Mouse (Mus musculus): ENCODE data around the gene Tas2r102. TPM values are rescaled to one million over a fixed set of nuclear protein-coding genes. Genes with fewer than 3 reads are reported as not detected.

Tas2r102 gene
- not detected in 2 replicates for polyA plus RNA-seq (2015; fragmentation: Nextera tagmentation; extraction: Ambion mirVana)

GRCm38 (mm10) chr6:132761831-132762230, at the start of gene Tas2r102:
Gene Tas2r102 (plus strand): TSS chr6:132762131.
- H3K9me3 ChIP-seq (ENCODE audit: control insufficient read depth, low read length): no peaks in the 10 kb centered on the region
- 95% methylated on average over 2 of the region's 2 CpGs for WGBS
- H3K4me3 ChIP-seq (ENCODE audit: low read length): no peak within 1 kb of the TSS
- H3K4me1 ChIP-seq (ENCODE audit: control insufficient read depth, insufficient read depth, low read depth, low read length): no peaks in the 10 kb centered on the region
- H3K9ac ChIP-seq (ENCODE audit: low read depth, low read length): no peak within 1 kb of the TSS
- H3K27me3 ChIP-seq (replicated peaks; ENCODE audit: control insufficient read depth, insufficient read depth, low read length): no peaks in the 10 kb centered on the region
- H3K36me3 ChIP-seq (ENCODE audit: control insufficient read depth, insufficient read depth, low read length): no peaks in the 10 kb centered on the region
- no peak within 1 kb of the TSS for H3K4me2 ChIP-seq (ENCODE audit: low read length)
- no peak within 1 kb of the TSS for H3K27ac ChIP-seq (ENCODE audit: low read depth, low read length)
- no peak for ATAC-seq

DNA sequence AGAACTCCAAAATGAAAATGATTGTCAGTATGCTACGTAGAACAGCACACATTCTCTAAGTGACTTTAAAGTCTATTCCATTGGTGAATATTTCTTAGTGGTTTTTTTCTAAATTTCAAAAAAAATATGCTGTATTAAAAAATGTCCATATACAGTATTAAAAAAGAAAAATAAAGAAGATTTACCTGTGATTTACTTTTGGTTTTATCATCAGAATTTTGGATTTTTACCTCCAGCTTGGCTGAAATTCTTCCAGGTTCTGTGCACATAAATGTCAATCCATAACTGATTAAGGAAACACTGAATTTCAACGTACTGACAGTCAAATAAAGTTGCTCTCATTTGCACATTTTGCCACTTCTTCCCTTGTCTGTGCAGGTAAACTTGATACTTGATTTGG, 24.0 kb upstream of the Tas2r102 start, which contains the start of gene Tas2r115:
TSS of gene Tas2r115 (minus strand) at position 101 of the 400 bp plus-strand sequence.
- Histone ChIP-seq H3K36me3 (ENCODE audit: control insufficient read depth, insufficient read depth, low read length) (no peaks in the 10 kb centered on the region), H3K9me3 (ENCODE audit: control insufficient read depth, low read length) (no peaks in the 10 kb centered on the region), H3K4me3 (ENCODE audit: low read length) (no peak within 1 kb of the TSS), H3K27me3 (replicated peaks; ENCODE audit: control insufficient read depth, insufficient read depth, low read length) (no peaks in the 10 kb centered on the region), H3K4me2 (ENCODE audit: low read length) (no peak within 1 kb of the TSS), H3K4me1 (ENCODE audit: control insufficient read depth, insufficient read depth, low read depth, low read length) (no peaks in the 10 kb centered on the region), H3K9ac (ENCODE audit: low read depth, low read length) (no peak within 1 kb of the TSS), H3K27ac (ENCODE audit: low read depth, low read length) (no peak within 1 kb of the TSS)
- WGBS: 81% methylated on average over 2 of the region's 2 CpGs
- ATAC-seq: no peak

- Histone ChIP-seq H3K4me1 (ENCODE audit: control insufficient read depth, insufficient read depth, low read depth, low read length) (no peaks in the 10 kb centered on the region), H3K9me3 (ENCODE audit: control insufficient read depth, low read length) (no peaks in the 10 kb centered on the region), H3K27me3 (replicated peaks; ENCODE audit: control insufficient read depth, insufficient read depth, low read length) (no peaks in the 10 kb centered on the region), H3K27ac (ENCODE audit: low read depth, low read length) (no peak overlapping the region), H3K9ac (ENCODE audit: low read depth, low read length) (no peak overlapping the region), H3K4me3 (ENCODE audit: low read length) (no peak overlapping the region), H3K4me2 (ENCODE audit: low read length) (no peak overlapping the region), H3K36me3 (ENCODE audit: control insufficient read depth, insufficient read depth, low read length) (no peaks in the 10 kb centered on the region)
- ATAC-seq: no peak
- 92% methylated on average over 2 of the region's 2 CpGs for WGBS
Measured at GRCm38 (mm10) chr6:132750206-132750605, 11.7 kb upstream of the Tas2r102 start.

- no peaks in the 10 kb centered on the region for H3K27me3 ChIP-seq (replicated peaks; ENCODE audit: control insufficient read depth, insufficient read depth, low read length)
- 84% methylated on average over 1 of the region's 1 CpGs for WGBS
- no peaks in the 10 kb centered on the region for H3K36me3 ChIP-seq (ENCODE audit: control insufficient read depth, insufficient read depth, low read length)
- no peak within 1 kb of the TSS for H3K4me2 ChIP-seq (ENCODE audit: low read length)
- ATAC-seq: no peak
- no peak within 1 kb of the TSS for H3K4me3 ChIP-seq (ENCODE audit: low read length)
- no peak within 1 kb of the TSS for H3K9ac ChIP-seq (ENCODE audit: low read depth, low read length)
- H3K27ac ChIP-seq (ENCODE audit: low read depth, low read length): no peak within 1 kb of the TSS
- H3K9me3 ChIP-seq (ENCODE audit: control insufficient read depth, low read length): no peaks in the 10 kb centered on the region
- H3K4me1 ChIP-seq (ENCODE audit: control insufficient read depth, insufficient read depth, low read depth, low read length): no peaks in the 10 kb centered on the region
Measured at GRCm38 (mm10) chr6:132754430-132754829, 7.5 kb upstream of the Tas2r102 start, which contains the start of gene Tas2r124. Gene Tas2r124 (plus strand): TSS chr6:132754730.

GRCm38 (mm10) chr6:132778062-132778461, 16.1 kb downstream of the Tas2r102 start, which contains the start of gene Tas2r136:
Gene Tas2r136 (minus strand): TSS chr6:132778162.
- Histone ChIP-seq H3K36me3 (ENCODE audit: control insufficient read depth, insufficient read depth, low read length) (no peaks in the 10 kb centered on the region), H3K4me2 (ENCODE audit: low read length) (no peak within 1 kb of the TSS), H3K4me1 (ENCODE audit: control insufficient read depth, insufficient read depth, low read depth, low read length) (no peaks in the 10 kb centered on the region), H3K27ac (ENCODE audit: low read depth, low read length) (no peak within 1 kb of the TSS), H3K27me3 (replicated peaks; ENCODE audit: control insufficient read depth, insufficient read depth, low read length) (no peaks in the 10 kb centered on the region), H3K4me3 (ENCODE audit: low read length) (no peak within 1 kb of the TSS), H3K9ac (ENCODE audit: low read depth, low read length) (no peak within 1 kb of the TSS), H3K9me3 (ENCODE audit: control insufficient read depth, low read length) (no peaks in the 10 kb centered on the region)
- no peak for ATAC-seq

DNA sequence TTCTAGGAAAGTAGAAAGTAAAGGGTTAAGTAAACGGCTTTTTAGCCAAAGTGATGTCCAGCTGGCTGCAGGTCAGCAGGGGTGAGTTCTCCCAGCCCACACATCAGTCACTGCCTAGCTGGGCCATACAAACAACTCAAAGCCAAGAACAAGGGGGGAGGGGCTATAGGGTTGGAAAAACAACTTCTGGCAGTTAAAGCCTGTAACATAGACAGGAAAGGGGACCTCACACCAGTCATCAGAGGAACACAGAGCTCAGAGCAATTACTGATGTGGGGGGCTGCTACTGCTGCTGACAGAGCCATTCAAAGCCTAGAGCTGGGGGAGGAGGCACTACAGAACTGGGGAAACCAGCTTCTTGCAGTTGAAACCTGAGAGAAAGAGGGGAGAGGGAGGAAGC, 33.5 kb downstream of the Tas2r102 start:
- no peak overlapping the region for H3K9ac ChIP-seq (ENCODE audit: low read depth, low read length)
- H3K27ac ChIP-seq (ENCODE audit: low read depth, low read length): no peak overlapping the region
- ATAC-seq: no peak
- no peaks in the 10 kb centered on the region for H3K36me3 ChIP-seq (ENCODE audit: control insufficient read depth, insufficient read depth, low read length)
- 25% methylated on average over 1 of the region's 1 CpGs for WGBS
- H3K4me1 ChIP-seq (ENCODE audit: control insufficient read depth, insufficient read depth, low read depth, low read length): no peaks in the 10 kb centered on the region
- H3K4me2 ChIP-seq (ENCODE audit: low read length): no peak overlapping the region
- peaks cover 11% of the 10 kb centered on the region for H3K9me3 ChIP-seq (ENCODE audit: control insufficient read depth, low read length)
- no peaks in the 10 kb centered on the region for H3K27me3 ChIP-seq (replicated peaks; ENCODE audit: control insufficient read depth, insufficient read depth, low read length)
- no peak overlapping the region for H3K4me3 ChIP-seq (ENCODE audit: low read length)

- Histone ChIP-seq H3K4me2 (ENCODE audit: low read length) (no peak within 1 kb of the TSS), H3K9me3 (ENCODE audit: control insufficient read depth, low read length) (no peaks in the 10 kb centered on the region), H3K27me3 (replicated peaks; ENCODE audit: control insufficient read depth, insufficient read depth, low read length) (no peaks in the 10 kb centered on the region), H3K4me3 (ENCODE audit: low read length) (no peak within 1 kb of the TSS), H3K9ac (ENCODE audit: low read depth, low read length) (no peak within 1 kb of the TSS), H3K27ac (ENCODE audit: low read depth, low read length) (no peak within 1 kb of the TSS), H3K36me3 (ENCODE audit: control insufficient read depth, insufficient read depth, low read length) (no peaks in the 10 kb centered on the region), H3K4me1 (ENCODE audit: control insufficient read depth, insufficient read depth, low read depth, low read length) (no peaks in the 10 kb centered on the region)
- no peak for ATAC-seq
- 85% methylated on average over 1 of the region's 1 CpGs for WGBS
Measured at GRCm38 (mm10) chr6:132802518-132802917, 40.6 kb downstream of the Tas2r102 start, which contains the start of gene Tas2r117. Gene Tas2r117 (plus strand): TSS chr6:132802818.

Other genes starting within 250 kb of the Tas2r102 start
- gene Prh1, start 192.3 kb upstream of the Tas2r102 start, polyA plus RNA-seq (2015; fragmentation: Nextera tagmentation; extraction: Ambion mirVana): not detected in 2 replicates
- gene Prp2, start 166.2 kb upstream of the Tas2r102 start, polyA plus RNA-seq (2015; fragmentation: Nextera tagmentation; extraction: Ambion mirVana): not detected in 2 replicates
- gene A630073D07Rik, start 110.6 kb upstream of the Tas2r102 start, polyA plus RNA-seq (2015; fragmentation: Nextera tagmentation; extraction: Ambion mirVana): not detected in 2 replicates
- not detected in 2 replicates for gene Tas2r120, start 105.2 kb upstream of the Tas2r102 start, polyA plus RNA-seq (2015; fragmentation: Nextera tagmentation; extraction: Ambion mirVana)
- not detected in 2 replicates for gene Tas2r121, start 61.1 kb upstream of the Tas2r102 start, polyA plus RNA-seq (2015; fragmentation: Nextera tagmentation; extraction: Ambion mirVana)
- not detected in 2 replicates for gene Tas2r122, start 50.2 kb upstream of the Tas2r102 start, polyA plus RNA-seq (2015; fragmentation: Nextera tagmentation; extraction: Ambion mirVana)
- not detected in 2 replicates for gene Tas2r115, start 24.1 kb upstream of the Tas2r102 start, polyA plus RNA-seq (2015; fragmentation: Nextera tagmentation; extraction: Ambion mirVana)
- not detected in 2 replicates for gene Tas2r124, start 7.4 kb upstream of the Tas2r102 start, polyA plus RNA-seq (2015; fragmentation: Nextera tagmentation; extraction: Ambion mirVana)
- not detected in 2 replicates for gene Tas2r136, start 16.0 kb downstream of the Tas2r102 start, polyA plus RNA-seq (2015; fragmentation: Nextera tagmentation; extraction: Ambion mirVana)
- gene Tas2r117, start 40.7 kb downstream of the Tas2r102 start, polyA plus RNA-seq (2015; fragmentation: Nextera tagmentation; extraction: Ambion mirVana): not detected in 2 replicates
- not detected in 2 replicates for gene Tas2r123, start 85.0 kb downstream of the Tas2r102 start, polyA plus RNA-seq (2015; fragmentation: Nextera tagmentation; extraction: Ambion mirVana)
- not detected in 2 replicates for gene Tas2r116, start 93.3 kb downstream of the Tas2r102 start, polyA plus RNA-seq (2015; fragmentation: Nextera tagmentation; extraction: Ambion mirVana)
- gene Tas2r110, start 105.9 kb downstream of the Tas2r102 start, polyA plus RNA-seq (2015; fragmentation: Nextera tagmentation; extraction: Ambion mirVana): not detected in 2 replicates
- not detected in 2 replicates for gene Tas2r113, start 130.9 kb downstream of the Tas2r102 start, polyA plus RNA-seq (2015; fragmentation: Nextera tagmentation; extraction: Ambion mirVana)
- 0.17 TPM in 1 of 2 replicates, not detected in the other for gene Tas2r125, start 147.5 kb downstream of the Tas2r102 start, polyA plus RNA-seq (2015; fragmentation: Nextera tagmentation; extraction: Ambion mirVana)
- not detected in 2 replicates for gene Tas2r129, start 189.0 kb downstream of the Tas2r102 start, polyA plus RNA-seq (2015; fragmentation: Nextera tagmentation; extraction: Ambion mirVana)
- not detected in 2 replicates for gene Tas2r131, start 195.8 kb downstream of the Tas2r102 start, polyA plus RNA-seq (2015; fragmentation: Nextera tagmentation; extraction: Ambion mirVana)
- gene Tas2r109, start 218.8 kb downstream of the Tas2r102 start, polyA plus RNA-seq (2015; fragmentation: Nextera tagmentation; extraction: Ambion mirVana): not detected in 2 replicates

Measured in hindbrain, embryonic 16.5 days (tissue).